Mouse (Mus musculus) hindbrain, embryonic 14.5 days (tissue): ENCODE data around the gene Ubfd1. TPM values are rescaled to one million over a fixed set of nuclear protein-coding genes. Genes with fewer than 3 reads are reported as not detected.

Experiments
- ATAC-seq: fragments of 200-750 bp; cut with Nextera tagmentation; 2 replicates; pipeline ENCODE4 v1.8.0; 2017; ENCODE audit warnings: moderate number of reproducible peaks, mild to moderate bottlenecking, moderate TSS enrichment, moderate library complexity; ENCODE audit not compliant: low FRiP score
- DNase-seq: peaks from one replicate; pipeline ENCODE4 v3.0.0-alpha.2; 2015; ENCODE audit warnings: low spot score
- H3K27ac ChIP-seq: fragments of 300-500 bp; sonication (generic); 2 replicates; pipeline ENCODE4 v1.5.1; 2014; ENCODE audit warnings: mild to moderate bottlenecking, moderate library complexity
- H3K27me3 ChIP-seq: fragments of 300-500 bp; sonication (generic); 2 replicates; pipeline ENCODE4 v1.6.1; 2014; ENCODE audit warnings: mild to moderate bottlenecking, low read length, mixed read lengths; ENCODE audit not compliant: control insufficient read depth, insufficient read depth
- H3K36me3 ChIP-seq: fragments of 300-500 bp; sonication (generic); replicated peaks from 2 replicates; pipeline ENCODE4 v1.6.1; 2014; ENCODE audit not compliant: control insufficient read depth, insufficient read depth
- H3K4me1 ChIP-seq: fragments of 300-500 bp; sonication (generic); replicated peaks from 2 replicates; pipeline ENCODE4 v1.6.1; 2014; ENCODE audit warnings: antibody characterized with exemption, low read length, mixed read lengths; ENCODE audit not compliant: control insufficient read depth, insufficient read depth
- H3K4me2 ChIP-seq: fragments of 300-500 bp; sonication (generic); replicated peaks from 2 replicates; pipeline ENCODE4 v1.6.1; 2014; ENCODE audit warnings: mild to moderate bottlenecking, moderate library complexity
- H3K4me3 ChIP-seq: fragments of 300-500 bp; sonication (generic); replicated peaks from 2 replicates; pipeline ENCODE4 v1.5.1; 2014; ENCODE audit warnings: mild to moderate bottlenecking, low read length
- H3K9ac ChIP-seq: fragments of 300-500 bp; sonication (generic); 2 replicates; pipeline ENCODE4 v1.6.1; 2014
- H3K9me3 ChIP-seq: fragments of 300-500 bp; sonication (generic); 2 replicates; pipeline ENCODE4 v1.6.1; 2016; ENCODE audit warnings: low read length; ENCODE audit not compliant: control insufficient read depth
- WGBS: fragments of 180-500 bp; shearing (Covaris S2); extraction: QIAGEN DNeasy Blood & Tissue Kit; methylation state at CpG from one replicate; pipeline ENCODE4 v1.1.7; 2014; 5-methylcytosine and 5-hydroxymethylcytosine counted together
- polyA plus RNA-seq: library from polyadenylated mRNA; unstranded; fragments of >200 nt; fragmentation: Nextera tagmentation; extraction: Ambion mirVana; gene quantifications from 2 replicates; pipeline ENCODE4 v1.2.1, GENCODE M21; 2014

The Ubfd1 gene
- polyA plus RNA-seq: 104 and 120 TPM in 2 replicates

DNA sequence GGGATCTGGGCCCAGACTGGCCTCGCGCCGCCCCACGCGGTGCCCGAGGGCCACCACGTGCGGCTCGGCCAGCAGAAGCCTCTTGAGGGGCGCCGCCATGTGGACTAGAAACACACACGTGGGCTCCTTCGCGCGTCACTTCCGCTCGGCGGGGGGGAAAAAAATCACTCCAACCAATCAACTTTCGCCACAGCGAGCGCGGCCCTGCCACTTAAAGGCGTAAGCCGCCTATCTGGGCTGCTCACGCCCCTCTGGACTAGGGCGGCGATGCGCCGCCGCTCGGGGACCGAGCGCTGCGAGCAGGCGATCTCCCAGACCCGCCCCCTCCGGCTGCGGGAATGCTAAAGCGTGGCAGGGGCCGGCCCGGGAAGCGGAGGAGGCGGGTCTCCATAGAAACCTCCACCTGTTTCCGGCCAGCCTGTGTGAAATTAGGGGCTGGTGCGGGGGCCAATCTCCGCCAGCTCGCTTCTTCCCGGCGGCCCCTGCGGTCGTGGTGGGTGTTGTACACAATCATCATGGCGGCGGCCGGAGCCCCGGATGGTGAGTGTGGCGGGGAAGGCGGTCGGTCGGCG, at the start of gene Ubfd1, which contains the start of gene Ears2:
TSS of gene Ubfd1 (plus strand) at position 231 of the 572 bp plus-strand sequence.
TSS of gene Ears2 (minus strand) at position 319 of the 572 bp plus-strand sequence.
- peaks cover 39% of the 10 kb centered on the region for H3K36me3 ChIP-seq
- H3K9ac ChIP-seq: peak within 1 kb of the TSS; percentile 96
- no peaks in the 10 kb centered on the region for H3K9me3 ChIP-seq
- peak; percentile 98 for ATAC-seq
- DNase-seq: peak; percentile 99
- H3K4me2 ChIP-seq: peak within 1 kb of the TSS; percentile 88
- peak within 1 kb of the TSS; percentile 91 for H3K27ac ChIP-seq
- H3K4me1 ChIP-seq: peaks cover 25% of the 10 kb centered on the region
- H3K27me3 ChIP-seq: no peaks in the 10 kb centered on the region
- H3K4me3 ChIP-seq: peak within 1 kb of the TSS; percentile 94
- under 1% methylated on average over 60 of the region's 60 CpGs for WGBS

DNA sequence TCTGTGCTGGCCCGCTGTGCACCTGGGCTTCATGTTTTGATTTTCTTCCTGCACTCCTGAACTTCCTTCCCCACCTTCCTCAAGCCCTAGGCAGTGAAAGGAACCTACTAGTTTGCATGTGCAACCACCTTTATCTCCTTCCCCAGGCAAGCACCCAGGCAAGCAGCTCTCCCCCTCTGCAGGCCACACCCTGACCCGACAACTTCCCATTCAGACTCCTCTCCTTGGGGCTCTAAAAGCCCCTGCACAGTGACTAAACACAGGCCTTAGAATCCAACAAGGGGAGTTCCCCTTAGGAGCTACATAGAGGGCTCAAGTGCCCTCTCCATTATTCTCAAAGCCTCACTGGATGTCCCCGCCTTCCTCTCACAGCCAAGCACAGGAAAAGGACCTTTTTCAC, 48.7 kb upstream of the Ubfd1 start:
- Histone ChIP-seq H3K9ac (no peak overlapping the region), H3K27ac (no peak overlapping the region), H3K36me3 (peaks cover 4% of the 10 kb centered on the region; the same call in 1 of the 2 replicates), H3K9me3 (no peaks in the 10 kb centered on the region), H3K4me1 (peaks cover 33% of the 10 kb centered on the region), H3K4me2 (peak overlapping the region; percentile 69), H3K4me3 (no peak overlapping the region; the same call in 1 of the 2 replicates), H3K27me3 (no peaks in the 10 kb centered on the region)
- no peak for DNase-seq
- 68% methylated on average over 3 of the region's 3 CpGs for WGBS
- no peak for ATAC-seq

GRCm38 (mm10) chr7:122018978-122019377, 48.0 kb upstream of the Ubfd1 start:
- H3K27ac ChIP-seq: no peak overlapping the region
- 80% methylated on average over 7 of the region's 7 CpGs for WGBS
- peaks cover 4% of the 10 kb centered on the region; the same call in 1 of the 2 replicates for H3K36me3 ChIP-seq
- H3K4me1 ChIP-seq: peaks cover 33% of the 10 kb centered on the region
- H3K9me3 ChIP-seq: no peaks in the 10 kb centered on the region
- no peak overlapping the region for H3K9ac ChIP-seq
- no peaks in the 10 kb centered on the region for H3K27me3 ChIP-seq
- DNase-seq (no peak), ATAC-seq (no peak)
- peak overlapping the region; percentile 69 for H3K4me2 ChIP-seq
- peak overlapping the region; percentile 71 for H3K4me3 ChIP-seq

GRCm38 (mm10) chr7:122020273-122020666, 46.7 kb upstream of the Ubfd1 start:
- Histone ChIP-seq H3K9ac (peak overlapping the region; percentile 79), H3K36me3 (peaks cover 4% of the 10 kb centered on the region; the same call in 1 of the 2 replicates), H3K4me2 (peak overlapping the region; percentile 69), H3K27me3 (no peaks in the 10 kb centered on the region), H3K27ac (peak overlapping the region; percentile 90), H3K4me1 (peaks cover 28% of the 10 kb centered on the region), H3K4me3 (peak overlapping the region; percentile 71), H3K9me3 (no peaks in the 10 kb centered on the region)
- 2% methylated on average over 6 of the region's 6 CpGs for WGBS
- DNase-seq (peak; percentile 58), ATAC-seq (peak; percentile 50)

DNA sequence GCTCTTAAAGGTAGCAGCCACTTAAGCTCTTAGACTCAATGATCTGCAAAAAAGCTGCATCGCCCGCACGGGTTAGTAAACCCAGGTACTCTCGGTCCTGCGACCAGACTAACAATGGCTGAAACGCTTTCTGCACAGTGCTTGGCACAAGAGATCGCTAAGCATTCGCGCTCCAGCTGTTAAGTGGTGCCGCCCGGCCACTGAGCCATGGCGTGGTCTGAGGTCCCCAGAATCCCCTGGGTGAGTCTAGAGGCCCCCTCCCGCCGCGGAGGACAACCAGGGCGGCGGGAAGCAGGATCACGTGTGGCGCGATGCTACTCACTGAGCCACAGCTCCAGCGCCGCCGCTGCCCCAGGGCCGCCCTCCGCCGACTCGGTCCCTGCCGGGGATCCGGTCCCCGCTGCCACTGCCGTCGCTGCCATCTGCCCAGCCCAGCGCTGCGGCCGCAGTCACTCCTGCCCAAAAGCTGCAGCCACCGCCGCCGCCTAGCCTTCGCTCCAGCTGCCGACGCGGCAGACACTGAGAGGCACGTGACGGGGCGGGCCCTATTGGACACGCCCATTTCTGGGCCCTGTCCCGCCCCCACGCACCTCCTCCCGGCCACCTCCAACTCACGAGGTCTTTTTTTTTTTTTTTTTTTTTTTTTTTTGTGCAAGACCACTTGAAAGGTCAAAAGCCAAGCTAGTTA, 46.2 kb upstream of the Ubfd1 start, which contains the start of gene Gga2:
TSS of gene Gga2 (minus strand) at position 556 of the 688 bp plus-strand sequence.
- Histone ChIP-seq H3K27me3 (no peaks in the 10 kb centered on the region), H3K36me3 (peaks cover 4% of the 10 kb centered on the region; the same call in 1 of the 2 replicates), H3K4me1 (peaks cover 23% of the 10 kb centered on the region), H3K9ac (peak within 1 kb of the TSS; percentile 79), H3K4me2 (peak within 1 kb of the TSS; percentile 69), H3K9me3 (no peaks in the 10 kb centered on the region), H3K4me3 (peak within 1 kb of the TSS; percentile 71), H3K27ac (peak within 1 kb of the TSS; percentile 90)
- DNase-seq (peak; percentile 90), ATAC-seq (peak; percentile 87)
- 0% methylated on average over 49 of the region's 50 CpGs for WGBS

DNA sequence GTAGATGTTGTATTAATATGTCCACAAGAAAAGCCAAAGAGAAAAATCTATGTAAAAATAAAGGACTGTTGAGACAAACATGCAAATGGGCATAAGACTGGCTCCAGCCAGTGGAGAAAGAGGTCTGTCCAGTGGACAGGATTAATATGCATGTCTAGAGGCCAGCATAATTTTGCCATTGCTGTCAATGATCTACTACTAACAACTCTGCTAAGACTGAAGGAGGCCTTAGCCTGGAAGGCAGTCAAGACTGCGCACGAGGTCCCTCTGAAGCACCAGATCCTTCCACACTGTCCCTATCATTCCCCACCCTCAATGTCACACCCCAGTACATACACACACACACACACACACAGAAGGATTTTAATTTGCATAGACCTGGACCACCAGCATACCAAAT, 44.8 kb upstream of the Ubfd1 start:
- DNase-seq (no peak), ATAC-seq (no peak)
- Histone ChIP-seq H3K4me1 (peaks cover 20% of the 10 kb centered on the region), H3K36me3 (peaks cover 4% of the 10 kb centered on the region; the same call in 1 of the 2 replicates), H3K27ac (no peak overlapping the region), H3K4me2 (no peak overlapping the region), H3K9me3 (no peaks in the 10 kb centered on the region), H3K27me3 (no peaks in the 10 kb centered on the region), H3K4me3 (no peak overlapping the region), H3K9ac (no peak overlapping the region)
- WGBS: 100% methylated on average over 2 of the region's 2 CpGs

- H3K27ac ChIP-seq: no peak overlapping the region
- H3K4me2 ChIP-seq: no peak overlapping the region
- H3K9me3 ChIP-seq: no peaks in the 10 kb centered on the region
- no peaks in the 10 kb centered on the region for H3K4me1 ChIP-seq
- H3K27me3 ChIP-seq: no peaks in the 10 kb centered on the region
- H3K9ac ChIP-seq: no peak overlapping the region
- ATAC-seq (no peak), DNase-seq (no peak)
- WGBS: 73% methylated on average over 2 of the region's 3 CpGs
- H3K36me3 ChIP-seq: peaks cover 10% of the 10 kb centered on the region
- H3K4me3 ChIP-seq: no peak overlapping the region
These were observed 33.6 kb upstream of the Ubfd1 start for GRCm38 (mm10) chr7:122033371-122033770.

DNA sequence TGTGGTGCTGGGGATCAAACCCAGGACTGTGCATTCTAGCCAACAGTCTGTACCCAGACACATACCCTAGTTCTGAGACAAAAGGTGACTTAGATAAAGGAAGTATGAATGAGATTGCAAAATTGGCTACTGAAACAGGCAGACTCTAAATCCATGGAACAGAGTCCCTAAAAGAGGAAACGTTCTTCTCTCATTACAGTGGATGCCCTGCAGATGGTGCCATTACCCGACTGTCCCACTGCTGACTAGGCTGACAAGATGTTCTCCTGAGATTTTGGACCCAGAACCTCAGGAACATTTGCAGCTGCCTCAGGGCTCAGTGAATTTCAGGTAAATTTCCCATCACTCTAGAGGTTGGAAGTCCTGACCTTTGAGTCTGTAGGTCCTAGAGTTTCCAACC, 32.6 kb upstream of the Ubfd1 start:
- Histone ChIP-seq H3K4me2 (no peak overlapping the region), H3K36me3 (peaks cover 20% of the 10 kb centered on the region), H3K27ac (no peak overlapping the region), H3K4me1 (no peaks in the 10 kb centered on the region), H3K9me3 (no peaks in the 10 kb centered on the region), H3K9ac (no peak overlapping the region), H3K27me3 (no peaks in the 10 kb centered on the region), H3K4me3 (no peak overlapping the region)
- WGBS: 44% methylated on average over 2 of the region's 2 CpGs
- DNase-seq (no peak), ATAC-seq (no peak)

- Histone ChIP-seq H3K9me3 (no peaks in the 10 kb centered on the region), H3K36me3 (peaks cover 57% of the 10 kb centered on the region), H3K4me3 (no peak overlapping the region), H3K27ac (no peak overlapping the region), H3K4me1 (no peaks in the 10 kb centered on the region), H3K9ac (no peak overlapping the region), H3K27me3 (no peaks in the 10 kb centered on the region), H3K4me2 (no peak overlapping the region)
- ATAC-seq (no peak), DNase-seq (no peak)
- 90% methylated on average over 8 of the region's 8 CpGs for WGBS
These were observed 22.9 kb upstream of the Ubfd1 start for GRCm38 (mm10) chr7:122044106-122044505.
